Mouse (Mus musculus): Measurements from ENCODE around the gene Galnt7. TPM values are rescaled to one million over a fixed set of nuclear protein-coding genes. Genes with fewer than 3 reads are reported as not detected.

Gene Galnt7
- polyA plus RNA-seq, 1 experiment from 2014 or later, result 15.7 TPM

GRCm38 (mm10) chr8:57489896-57490295 is 162.9 kb downstream of the Galnt7 start:
- no peaks in the 10 kb centered on the region for H3K9me3 ChIP-seq
- H3K36me3 ChIP-seq, result no peaks in the 10 kb centered on the region
- peaks cover 7% of the 10 kb centered on the region for H3K4me1 ChIP-seq
- H3K4me3 ChIP-seq, result no peak overlapping the region
- no peak overlapping the region for H3K27ac ChIP-seq
- no peak overlapping the region for H3K4me2 ChIP-seq
- no peaks in the 10 kb centered on the region for H3K27me3 ChIP-seq
- no peak overlapping the region for H3K9ac ChIP-seq
- ATAC-seq (ENCODE audit: insufficient number of reproducible peaks, insufficient read depth, low FRiP score, low TSS enrichment, low read depth), result no peak

- Histone ChIP-seq H3K9ac (no peak overlapping the region), H3K4me3 (no peak overlapping the region), H3K27me3 (no peaks in the 10 kb centered on the region), H3K4me1 (peaks cover 7% of the 10 kb centered on the region), H3K27ac (no peak overlapping the region), H3K4me2 (no peak overlapping the region), H3K36me3 (no peaks in the 10 kb centered on the region), H3K9me3 (no peaks in the 10 kb centered on the region)
- no peak for ATAC-seq (ENCODE audit: insufficient number of reproducible peaks, insufficient read depth, low FRiP score, low TSS enrichment, low read depth)
- WGBS, result 92% methylated on average over 1 of the region's 1 CpGs
These were observed 163.5 kb downstream of the Galnt7 start for GRCm38 (mm10) chr8:57489366-57489765.

GRCm38 (mm10) chr8:57488312-57488765 is 164.5 kb downstream of the Galnt7 start:
- Histone ChIP-seq H3K9me3 (no peaks in the 10 kb centered on the region), H3K4me1 (peaks cover 7% of the 10 kb centered on the region), H3K36me3 (peaks cover 3% of the 10 kb centered on the region; the same call in 1 of the 2 replicates), H3K4me3 (peak overlapping the region; percentile 88), H3K4me2 (peak overlapping the region; percentile 76), H3K27ac (peak overlapping the region; percentile 98), H3K27me3 (no peaks in the 10 kb centered on the region), H3K9ac (peak overlapping the region; percentile 73)
- no peak for ATAC-seq (ENCODE audit: insufficient number of reproducible peaks, insufficient read depth, low FRiP score, low TSS enrichment, low read depth)
- WGBS, result under 1% methylated on average over 25 of the region's 25 CpGs

GRCm38 (mm10) chr8:57487441-57488155 is 165.2 kb downstream of the Galnt7 start, which contains the start of gene Sap30:
TSS of gene Sap30 (minus strand) at chr8:57487860.
- Histone ChIP-seq H3K9ac (peak within 1 kb of the TSS; percentile 92), H3K4me2 (peak within 1 kb of the TSS; percentile 76), H3K9me3 (no peaks in the 10 kb centered on the region), H3K36me3 (peaks cover 7% of the 10 kb centered on the region; the same call in 1 of the 2 replicates), H3K27ac (peak within 1 kb of the TSS; percentile 98), H3K4me3 (peak within 1 kb of the TSS; percentile 88), H3K27me3 (no peaks in the 10 kb centered on the region), H3K4me1 (peaks cover 7% of the 10 kb centered on the region)
- peak; percentile 96 for ATAC-seq (ENCODE audit: insufficient number of reproducible peaks, insufficient read depth, low FRiP score, low TSS enrichment, low read depth)
- under 1% methylated on average over 66 of the region's 66 CpGs for WGBS

- Histone ChIP-seq H3K27ac (peak overlapping the region; percentile 98), H3K4me2 (peak overlapping the region; percentile 76), H3K9ac (peak overlapping the region; percentile 92), H3K36me3 (peaks cover 14% of the 10 kb centered on the region), H3K4me3 (peak overlapping the region; percentile 88), H3K27me3 (no peaks in the 10 kb centered on the region), H3K9me3 (no peaks in the 10 kb centered on the region), H3K4me1 (peaks cover 7% of the 10 kb centered on the region)
- peak; percentile 59 for ATAC-seq (ENCODE audit: insufficient number of reproducible peaks, insufficient read depth, low FRiP score, low TSS enrichment, low read depth)
- WGBS, result under 1% methylated on average over 54 of the region's 54 CpGs
These were observed 166.1 kb downstream of the Galnt7 start for GRCm38 (mm10) chr8:57486491-57487440.

- H3K9me3 ChIP-seq, result no peaks in the 10 kb centered on the region
- H3K9ac ChIP-seq, result no peak overlapping the region
- no peak overlapping the region for H3K27ac ChIP-seq
- ATAC-seq (ENCODE audit: insufficient number of reproducible peaks, insufficient read depth, low FRiP score, low TSS enrichment, low read depth), result no peak
- 83% methylated on average over 4 of the region's 4 CpGs for WGBS
- H3K4me1 ChIP-seq, result peaks cover 4% of the 10 kb centered on the region
- no peak overlapping the region for H3K4me2 ChIP-seq
- H3K36me3 ChIP-seq, result peaks cover 19% of the 10 kb centered on the region
- no peaks in the 10 kb centered on the region for H3K27me3 ChIP-seq
- no peak overlapping the region for H3K4me3 ChIP-seq
These were observed 172.2 kb downstream of the Galnt7 start for GRCm38 (mm10) chr8:57480606-57481005.

- Histone ChIP-seq H3K36me3 (peaks cover 19% of the 10 kb centered on the region), H3K4me1 (no peaks in the 10 kb centered on the region), H3K27ac (no peak overlapping the region), H3K4me3 (no peak overlapping the region), H3K9ac (no peak overlapping the region), H3K27me3 (no peaks in the 10 kb centered on the region), H3K9me3 (no peaks in the 10 kb centered on the region), H3K4me2 (no peak overlapping the region)
- 87% methylated on average over 8 of the region's 8 CpGs for WGBS
- no peak for ATAC-seq (ENCODE audit: insufficient number of reproducible peaks, insufficient read depth, low FRiP score, low TSS enrichment, low read depth)
These were observed 173.1 kb downstream of the Galnt7 start for GRCm38 (mm10) chr8:57479700-57480099.

GRCm38 (mm10) chr8:57478406-57478805 is 174.4 kb downstream of the Galnt7 start:
- WGBS, result 63% methylated on average over 3 of the region's 3 CpGs

More at GRCm38 (mm10) chr8:57478406-57478805, 174.4 kb downstream of the Galnt7 start:
- no peaks in the 10 kb centered on the region for H3K4me1 ChIP-seq
- H3K27ac ChIP-seq, result no peak overlapping the region
- no peak overlapping the region for H3K4me2 ChIP-seq
- no peaks in the 10 kb centered on the region for H3K9me3 ChIP-seq
- H3K36me3 ChIP-seq, result peaks cover 16% of the 10 kb centered on the region
- H3K9ac ChIP-seq, result no peak overlapping the region
- no peak for ATAC-seq (ENCODE audit: insufficient number of reproducible peaks, insufficient read depth, low FRiP score, low TSS enrichment, low read depth)
- H3K4me3 ChIP-seq, result no peak overlapping the region
- H3K27me3 ChIP-seq, result no peaks in the 10 kb centered on the region

Other genes starting within 250 kb of the Galnt7 start
- 5.5 and 6.1 TPM in 2 replicates for gene Scrg1, start 197.1 kb downstream of the Galnt7 start, polyA plus RNA-seq (2015; fragmentation: Nextera tagmentation; extraction: Ambion mirVana)
- 40.4 and 45.6 TPM in 2 replicates for gene Sap30, start 165.2 kb downstream of the Galnt7 start, polyA plus RNA-seq (2015; fragmentation: Nextera tagmentation; extraction: Ambion mirVana)
- 362 and 415 TPM in 2 replicates for gene Hmgb2, start 141.1 kb downstream of the Galnt7 start, polyA plus RNA-seq (2015; fragmentation: Nextera tagmentation; extraction: Ambion mirVana)